Mouse (Mus musculus) embryo, embryonic 10 days (tissue): ENCODE data around the gene Tspan33.
"Not testable (repeated sequence)": the region's sequence is repeated elsewhere in the genome, so short reads cannot be mapped to it uniquely, and the experiment has no call there.

Experiments used
- DNase-seq: peaks from one replicate; pipeline ENCODE4 v3.0.0-alpha.2; 2015; ENCODE audit warnings: low spot score

Tspan33 gene

GRCm38 (mm10) chr6:29693953-29694352 lies at the start of gene Tspan33:
TSS of gene Tspan33 (plus strand) at chr6:29694222.
- peak; percentile 94 for DNase-seq

GRCm38 (mm10) chr6:29649494-29650169 lies 44.4 kb upstream of the Tspan33 start:
- DNase-seq, result peak; percentile 93

DNA sequence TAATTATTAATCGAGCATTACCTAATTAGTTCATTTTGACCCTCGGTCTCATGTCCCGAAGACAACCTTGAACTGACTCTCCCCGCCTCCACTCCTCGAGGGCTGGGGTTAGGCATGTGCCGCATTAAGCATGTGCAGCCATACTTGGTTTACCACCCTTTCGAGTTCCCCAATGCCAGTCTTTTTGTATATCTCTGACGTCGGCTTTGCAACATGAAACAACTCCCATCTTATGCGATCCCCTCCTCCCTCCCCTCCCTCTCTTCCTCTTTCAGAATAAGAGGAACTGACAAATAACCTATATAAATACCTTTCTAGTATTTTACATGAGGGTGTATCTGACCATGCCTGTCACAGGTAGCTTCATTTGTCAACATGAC lies 43.9 kb upstream of the Tspan33 start:
- no peak for DNase-seq

DNA sequence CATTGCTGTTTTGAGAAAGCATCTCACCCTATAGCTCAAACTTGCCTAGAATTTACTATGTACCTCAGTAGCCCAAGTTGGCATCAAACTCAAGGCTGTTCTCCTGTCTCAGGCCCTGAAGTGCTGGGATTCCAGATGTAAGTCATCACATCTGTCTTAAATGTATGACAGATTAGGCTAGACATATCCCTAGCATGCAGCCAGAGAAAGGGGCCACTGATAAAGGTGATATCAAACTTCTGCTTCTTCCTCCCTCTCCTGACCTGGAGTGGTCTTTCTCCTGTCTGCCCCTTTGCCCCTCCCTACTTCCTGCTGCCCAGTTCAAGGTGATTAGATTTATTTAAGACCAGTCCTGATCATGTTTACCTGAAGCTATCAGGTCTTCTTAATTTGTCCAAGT lies 40.8 kb upstream of the Tspan33 start:
- DNase-seq, result no peak

DNA sequence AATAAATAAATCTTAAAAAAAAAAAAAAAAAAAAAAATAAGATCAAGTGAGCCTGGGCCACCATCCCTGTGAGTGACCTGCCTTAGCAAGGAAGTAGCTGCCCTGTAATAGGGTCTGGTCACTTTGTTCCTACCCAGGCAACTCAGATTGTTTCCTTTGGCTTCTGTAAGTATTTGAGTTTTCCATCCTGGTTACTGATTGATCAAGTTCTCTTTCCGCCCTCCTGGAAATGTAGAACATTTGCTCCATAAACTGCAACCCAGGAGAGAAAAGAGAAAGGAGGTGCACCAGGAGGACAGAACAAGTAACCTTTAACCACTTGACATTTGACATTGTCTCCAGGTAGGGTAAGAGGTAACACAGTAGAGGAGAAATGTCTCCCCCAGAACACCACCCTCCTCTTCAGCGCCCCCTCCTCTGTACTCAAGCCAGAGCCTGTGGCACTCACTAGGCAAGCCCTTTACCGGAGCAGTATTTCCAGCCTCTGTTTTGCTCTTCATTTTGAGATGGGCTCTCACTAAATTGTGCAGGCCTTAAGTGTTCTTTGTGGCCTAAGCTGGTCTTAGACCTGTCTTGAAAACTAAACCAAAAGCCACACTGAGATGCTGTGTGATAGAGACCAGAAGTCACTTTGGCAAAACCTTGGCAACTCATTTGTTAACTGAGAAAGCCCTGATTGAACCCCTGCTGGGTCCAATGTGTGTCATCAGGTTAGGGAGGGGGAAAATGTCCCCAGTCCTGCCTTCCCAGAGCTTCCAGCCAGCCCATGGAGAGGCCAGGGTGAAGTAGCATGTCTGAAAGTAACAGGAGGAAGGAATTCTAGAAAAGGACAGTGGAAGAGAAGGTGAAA lies 35.2 kb upstream of the Tspan33 start:
- no peak for DNase-seq

- DNase-seq, result no peak
Measured at GRCm38 (mm10) chr6:29659964-29660363, 34.1 kb upstream of the Tspan33 start.

- DNase-seq, result peak; percentile 38
Measured at GRCm38 (mm10) chr6:29660662-29661307, 33.2 kb upstream of the Tspan33 start.

- DNase-seq, result no peak
Measured at GRCm38 (mm10) chr6:29667266-29667665, 26.8 kb upstream of the Tspan33 start.

DNA sequence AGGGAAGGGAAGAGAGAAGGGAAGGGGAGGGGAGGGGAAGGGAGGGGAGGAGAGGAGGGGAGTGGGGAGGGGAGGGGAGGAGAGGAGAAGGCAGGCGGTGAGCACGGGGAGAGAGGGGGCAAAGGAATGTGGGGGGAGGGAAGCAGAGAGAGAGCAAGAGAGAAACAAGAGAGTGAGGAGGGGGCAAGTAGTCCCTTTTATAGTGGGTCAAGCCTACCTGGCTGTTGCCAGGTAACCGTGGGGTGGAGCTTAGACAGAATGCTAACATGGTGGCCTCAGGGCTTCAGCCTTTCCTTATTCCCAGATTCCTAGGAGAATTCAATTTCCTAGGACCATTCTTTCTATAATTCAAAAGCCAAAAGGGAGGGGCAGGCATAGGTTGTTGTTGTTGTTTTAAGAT lies 22.3 kb upstream of the Tspan33 start:
- DNase-seq, result no peak

DNA sequence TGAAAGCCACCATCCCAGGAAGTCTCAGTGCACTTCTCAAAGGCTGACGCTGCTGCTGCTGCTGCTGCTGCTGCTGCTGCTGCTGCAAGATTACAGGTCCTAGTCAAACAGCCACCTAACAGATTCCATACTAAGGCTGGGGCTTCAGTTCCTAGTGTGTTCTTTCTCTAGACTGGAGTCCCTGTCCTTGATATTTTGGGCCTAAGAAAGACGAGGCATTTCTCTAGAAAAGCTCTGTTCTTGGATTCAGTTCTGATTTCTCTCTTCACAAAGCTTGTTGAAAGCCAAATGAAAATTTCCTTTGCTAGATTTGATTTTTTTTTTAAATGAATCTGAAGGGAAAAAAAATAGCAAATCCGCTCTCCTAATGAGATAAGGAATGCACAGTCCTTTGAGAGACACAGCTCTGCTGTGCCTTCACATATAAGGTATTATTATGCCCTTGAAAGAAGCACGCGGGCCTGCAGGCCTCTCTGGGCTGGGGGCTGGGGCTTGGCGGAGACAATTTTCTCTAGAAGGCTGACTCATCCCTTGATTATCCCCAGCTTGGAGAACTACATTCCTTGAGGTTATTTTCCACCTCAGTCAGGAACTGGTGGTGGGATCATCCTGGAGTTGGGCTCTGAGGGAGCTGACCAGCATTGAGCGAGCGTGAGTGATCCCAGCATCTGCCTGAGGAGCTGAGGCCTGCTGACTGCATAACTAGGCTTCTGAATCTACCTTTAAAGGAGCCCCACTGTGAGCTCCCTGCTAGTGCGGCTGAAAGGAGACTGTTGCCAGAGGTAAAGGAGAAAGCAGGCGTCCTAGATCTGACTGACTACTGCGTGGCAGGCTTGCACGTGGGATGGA lies 21.2 kb upstream of the Tspan33 start:
- DNase-seq, result no peak

DNA sequence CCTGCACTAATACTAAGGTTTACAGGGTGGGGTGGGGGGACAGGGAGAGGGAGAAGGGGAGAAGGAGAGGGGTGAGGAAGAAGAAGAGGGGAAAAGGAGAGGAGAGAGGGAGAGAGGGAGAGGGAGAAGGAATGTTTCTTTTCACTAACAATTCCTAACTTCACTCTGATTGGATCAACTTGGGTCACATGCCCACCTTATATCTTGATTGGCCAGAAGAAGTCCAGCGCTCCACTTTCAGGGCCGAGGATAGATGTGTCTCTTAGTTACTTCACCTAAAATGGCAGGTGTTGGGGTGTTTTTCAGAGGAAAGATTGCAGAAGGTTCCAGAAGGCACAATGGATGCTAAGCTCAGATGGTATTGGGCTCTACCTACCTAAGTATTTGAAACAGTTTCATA lies 20.3 kb upstream of the Tspan33 start:
- no peak for DNase-seq

- not testable (repeated sequence) for DNase-seq
Measured at GRCm38 (mm10) chr6:29679947-29680550, 14.0 kb upstream of the Tspan33 start.

GRCm38 (mm10) chr6:29681853-29682252 lies 12.2 kb upstream of the Tspan33 start:
- DNase-seq, result no peak

DNA sequence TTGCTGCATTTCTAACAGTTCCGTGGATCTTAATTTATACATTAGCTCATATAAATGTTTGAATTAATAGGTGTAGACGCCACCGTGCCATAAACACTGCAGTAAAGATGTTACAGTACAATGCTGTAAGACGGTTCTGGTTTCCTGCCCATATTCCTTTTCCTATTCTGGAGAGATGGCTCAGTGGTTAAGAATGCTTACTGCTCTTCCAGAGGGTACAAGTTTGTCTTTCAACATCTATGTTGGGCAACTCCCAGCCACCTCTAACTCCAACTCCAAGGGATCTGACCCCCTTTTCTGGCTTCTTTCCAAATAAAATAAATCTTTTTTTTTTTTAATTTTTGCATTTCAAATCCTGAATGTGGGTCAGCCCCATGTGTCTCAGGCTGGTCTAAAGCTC lies 9.3 kb upstream of the Tspan33 start:
- no peak for DNase-seq

GRCm38 (mm10) chr6:29685952-29686351 lies 8.1 kb upstream of the Tspan33 start:
- DNase-seq, result no peak

GRCm38 (mm10) chr6:29689458-29689857 lies 4.6 kb upstream of the Tspan33 start:
- DNase-seq, result no peak

- no peak for DNase-seq
Measured at GRCm38 (mm10) chr6:29694375-29695289, 610 bp downstream of the Tspan33 start.

DNA sequence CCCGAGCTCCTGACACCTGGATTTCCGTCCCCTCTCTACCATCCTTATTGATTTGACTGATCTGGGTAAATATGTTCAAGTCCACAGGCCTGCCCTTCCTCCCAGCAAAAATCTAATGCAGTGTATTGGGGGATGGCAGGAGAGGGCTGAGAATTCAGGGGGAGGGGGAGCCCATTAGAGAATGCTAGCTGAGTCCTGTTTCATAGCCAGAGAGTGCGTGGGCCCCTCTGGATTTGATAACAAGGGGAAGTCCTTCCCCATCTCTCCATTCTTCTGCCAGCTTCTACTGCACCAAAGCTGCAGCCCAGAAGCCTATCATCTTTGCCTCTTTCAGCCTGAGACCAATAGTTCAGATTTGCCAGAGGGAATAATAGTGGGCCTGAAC lies 1.3 kb downstream of the Tspan33 start:
- no peak for DNase-seq

GRCm38 (mm10) chr6:29695975-29696374 lies 2.0 kb downstream of the Tspan33 start:
- no peak for DNase-seq

- no peak for DNase-seq
Measured at GRCm38 (mm10) chr6:29697139-29697538, 3.1 kb downstream of the Tspan33 start.

GRCm38 (mm10) chr6:29697548-29697947 lies 3.5 kb downstream of the Tspan33 start:
- no peak for DNase-seq
